Mouse (Mus musculus) small intestine, adult 2 months (tissue): ENCODE measurements around the gene 2310003L06Rik. TPM values are rescaled to one million over a fixed set of nuclear protein-coding genes. Genes with fewer than 3 reads are reported as not detected.

Experiments
- H3K27ac ChIP-seq: fragments of 200-500 bp; 2 replicates; pipeline ENCODE4 v1.5.1; 2012; ENCODE audit warnings: low read depth, low read length, control low read depth, inconsistent platforms; ENCODE audit not compliant: insufficient read depth
- H3K27me3 ChIP-seq: fragments of 200-500 bp; 2 replicates; pipeline ENCODE4 v1.6.1; 2012; ENCODE audit warnings: mild to moderate bottlenecking, moderate library complexity, low read length, inconsistent platforms; ENCODE audit not compliant: control insufficient read depth, insufficient read depth
- H3K36me3 ChIP-seq: fragments of 200-500 bp; 2 replicates; pipeline ENCODE4 v1.6.1; 2012; ENCODE audit warnings: mild to moderate bottlenecking, low read length, control low read depth, inconsistent platforms; ENCODE audit not compliant: control insufficient read depth, insufficient read depth
- H3K4me1 ChIP-seq: fragments of 200-500 bp; 2 replicates; pipeline ENCODE4 v1.6.1; 2012; ENCODE audit warnings: low read length, inconsistent platforms, mixed read lengths; ENCODE audit not compliant: control insufficient read depth, insufficient read depth, insufficient read length
- H3K4me3 ChIP-seq: fragments of 200-500 bp; 2 replicates; pipeline ENCODE4 v1.5.1; 2012; ENCODE audit warnings: low read depth, mild to moderate bottlenecking, control low read depth, inconsistent platforms, low read length, moderate library complexity
- CTCF ChIP-seq: fragments of 200-500 bp; IDR thresholded peaks from 2 replicates; pipeline ENCODE4 v1.5.1; 2012; ENCODE audit warnings: low read depth, mild to moderate bottlenecking, control low read depth, inconsistent platforms, low read length, moderate library complexity, mixed read lengths; ENCODE audit not compliant: insufficient replicate concordance, insufficient read length; ENCODE audit errors: extremely low read depth
- POLR2A ChIP-seq: fragments of 200-500 bp; IDR thresholded peaks from 2 replicates; pipeline ENCODE4 v1.6.1; 2012; ENCODE audit warnings: low read depth, mild to moderate bottlenecking, control low read depth, inconsistent platforms, low read length, moderate library complexity
- WGBS: fragments of 180-500 bp; shearing (Covaris S2); methylation state at CpG from one replicate; pipeline ENCODE4 v1.1.7; 2018; 5-methylcytosine and 5-hydroxymethylcytosine counted together
- polyA plus RNA-seq: library from polyadenylated mRNA; depleted of rRNA; stranded (reverse); fragments of >200 nt; gene quantifications from 2 replicates; pipeline ENCODE4 v1.2.3, GENCODE M21; 2012; rRNA removed

Gene 2310003L06Rik
- polyA plus RNA-seq, 1 experiment = not detected

DNA sequence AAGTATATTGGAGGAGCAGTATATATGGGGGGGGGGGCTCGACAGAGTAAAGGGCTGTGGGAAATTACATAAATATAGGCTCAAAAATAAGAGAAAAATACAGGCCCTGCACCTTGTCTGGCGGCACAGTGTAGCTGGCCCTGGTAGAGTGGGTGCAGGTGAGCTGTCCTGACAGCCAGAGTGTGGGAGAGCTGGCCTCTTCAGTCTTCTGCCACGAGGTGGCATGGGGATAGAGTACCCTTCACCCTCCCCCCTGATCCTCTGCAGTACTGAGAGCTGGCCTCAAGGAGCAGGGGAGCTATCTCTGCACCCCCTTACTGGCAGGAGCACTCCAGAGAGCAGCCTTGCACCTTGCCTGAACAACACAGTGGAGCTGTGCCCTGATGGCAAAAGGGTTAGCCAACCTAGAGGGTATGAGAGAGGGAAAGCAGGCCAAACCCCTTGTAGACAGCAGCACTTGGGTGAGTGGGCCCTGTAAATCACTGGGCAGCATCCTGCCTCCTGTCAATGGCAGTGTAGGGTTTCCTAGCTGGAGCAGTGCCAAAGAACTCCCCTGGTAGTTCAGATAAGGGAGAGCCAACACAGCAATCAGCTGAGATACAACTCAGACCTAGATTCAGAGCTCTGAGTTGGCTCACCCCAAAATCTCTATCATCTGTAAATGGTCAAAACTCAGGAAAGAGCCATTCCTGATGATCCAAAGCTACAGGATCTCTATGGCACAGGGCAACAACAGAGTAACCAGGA is 13.4 kb downstream of the 2310003L06Rik start:
- TF ChIP-seq CTCF (no peak), POLR2A (no peak)
- WGBS = 51% methylated on average over 3 of the region's 3 CpGs
- no peak overlapping the region for H3K27ac ChIP-seq

DNA sequence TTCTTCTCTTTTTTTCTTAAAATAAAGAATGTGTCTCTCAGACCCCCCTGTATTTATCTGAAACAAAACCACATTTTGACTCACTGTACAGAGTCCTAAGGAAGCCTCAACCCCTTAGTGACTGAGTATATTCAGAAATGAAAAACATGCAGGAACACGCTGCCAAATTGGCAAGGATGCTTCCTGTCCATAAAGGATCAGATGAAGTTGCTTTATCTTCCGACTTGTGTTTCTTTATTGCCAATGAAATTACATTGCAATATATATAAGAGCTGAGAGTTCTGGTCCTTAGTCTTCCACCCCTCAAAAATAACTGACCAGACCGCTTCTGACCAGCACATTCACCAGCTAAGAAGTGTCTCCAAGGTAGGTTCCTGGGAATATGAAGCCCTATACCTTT is 33.0 kb downstream of the 2310003L06Rik start, which contains the start of gene Smr3a:
TSS of gene Smr3a (plus strand) at position 301 of the 400 bp plus-strand sequence.
- H3K4me1 ChIP-seq = no peaks in the 10 kb centered on the region
- WGBS = 80% methylated on average over 3 of the region's 3 CpGs
- H3K27me3 ChIP-seq = no peaks in the 10 kb centered on the region
- no peak within 1 kb of the TSS for H3K4me3 ChIP-seq
- no peak within 1 kb of the TSS for H3K27ac ChIP-seq
- TF ChIP-seq POLR2A = no peak
- no peak for TF ChIP-seq CTCF
- no peaks in the 10 kb centered on the region for H3K36me3 ChIP-seq

More for the DNA sequence above, 13.4 kb downstream of the 2310003L06Rik start:
- Histone ChIP-seq H3K36me3 (no peaks in the 10 kb centered on the region), H3K27me3 (no peaks in the 10 kb centered on the region), H3K4me3 (no peak overlapping the region), H3K4me1 (no peaks in the 10 kb centered on the region)

DNA sequence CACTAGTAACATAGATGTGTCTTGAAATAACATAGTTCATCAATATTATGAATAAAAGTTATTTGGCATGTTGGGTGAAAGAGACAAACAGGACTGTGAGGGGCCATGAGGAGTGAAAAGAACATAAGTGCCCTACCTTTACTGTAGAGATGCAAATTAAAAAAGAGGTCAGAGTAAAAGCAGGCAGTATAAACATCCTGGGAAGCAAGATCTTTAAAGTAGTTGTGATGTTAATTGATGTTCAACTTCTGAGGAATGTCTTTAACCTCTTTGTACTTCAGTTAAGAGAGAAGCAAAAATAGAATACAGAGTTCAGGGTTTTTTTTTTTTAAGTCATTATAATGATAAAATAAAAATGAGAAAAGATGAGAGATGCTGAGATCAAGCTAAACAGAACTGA is 36.0 kb downstream of the 2310003L06Rik start:
- H3K4me3 ChIP-seq = no peak overlapping the region
- no peaks in the 10 kb centered on the region for H3K4me1 ChIP-seq
- TF ChIP-seq POLR2A (no peak), CTCF (no peak)
- H3K36me3 ChIP-seq = no peaks in the 10 kb centered on the region
- H3K27ac ChIP-seq = no peak overlapping the region
- H3K27me3 ChIP-seq = no peaks in the 10 kb centered on the region

Other genes starting within 250 kb of the 2310003L06Rik start
- gene Csn1s2a, start 194.9 kb upstream of the 2310003L06Rik start, polyA plus RNA-seq = not detected in 2 replicates
- not detected in 2 replicates for gene Csn1s2b, start 161.4 kb upstream of the 2310003L06Rik start, polyA plus RNA-seq
- not detected in 2 replicates for gene Prr27, start 143.8 kb upstream of the 2310003L06Rik start, polyA plus RNA-seq
- gene Odam, start 84.4 kb upstream of the 2310003L06Rik start, polyA plus RNA-seq = not detected in 2 replicates
- gene Csn3, start 43.9 kb upstream of the 2310003L06Rik start, polyA plus RNA-seq = not detected in 2 replicates
- not detected in 2 replicates for gene Gm28434, start 58 bp downstream of the 2310003L06Rik start, polyA plus RNA-seq
- gene Cabs1, start 10.0 kb downstream of the 2310003L06Rik start, polyA plus RNA-seq = not detected in 2 replicates
- gene Smr3a, start 33.1 kb downstream of the 2310003L06Rik start, polyA plus RNA-seq = not detected in 2 replicates
- gene Smr2, start 117.1 kb downstream of the 2310003L06Rik start, polyA plus RNA-seq = not detected in 2 replicates
- not detected in 2 replicates for gene Gm11116, start 142.1 kb downstream of the 2310003L06Rik start, polyA plus RNA-seq
- gene Gm11115, start 184.6 kb downstream of the 2310003L06Rik start, polyA plus RNA-seq = not detected in 2 replicates